Mouse (Mus musculus) cortical plate, adult 2 months (tissue): ENCODE measurements at regions not wholly inside any gene's neighbourhood (a gene's known extent, or its start where the extent isn't known, plus 50 kb on each side); places are given as distances from the start of the nearest gene placed in this dataset.

ENCODE experiments used
- H3K27ac ChIP-seq: fragments of 200-500 bp; 2 replicates; pipeline ENCODE4 v1.5.1; 2012; ENCODE audit warnings: low read length, control low read depth, inconsistent platforms; ENCODE audit not compliant: insufficient read depth
- H3K4me1 ChIP-seq: fragments of 200-500 bp; 2 replicates; pipeline ENCODE4 v1.6.1; 2011; ENCODE audit warnings: low read length; ENCODE audit not compliant: control insufficient read depth, insufficient read depth
- H3K4me3 ChIP-seq: fragments of 200-500 bp; 2 replicates; pipeline ENCODE4 v1.5.1; 2011; ENCODE audit warnings: mild to moderate bottlenecking, low read length, control low read depth; ENCODE audit not compliant: insufficient read depth
- CTCF ChIP-seq: fragments of 200-500 bp; IDR thresholded peaks from 2 replicates; pipeline ENCODE4 v1.5.1; 2011; ENCODE audit warnings: mild to moderate bottlenecking, control low read depth, low read length; ENCODE audit not compliant: insufficient read depth; ENCODE audit errors: extremely low read depth
- POLR2A ChIP-seq: fragments of 200-500 bp; IDR thresholded peaks from 2 replicates; pipeline ENCODE4 v1.6.1; 2011; ENCODE audit warnings: mild to moderate bottlenecking, low read length, control low read depth; ENCODE audit not compliant: insufficient read depth; ENCODE audit errors: extremely low read depth

DNA sequence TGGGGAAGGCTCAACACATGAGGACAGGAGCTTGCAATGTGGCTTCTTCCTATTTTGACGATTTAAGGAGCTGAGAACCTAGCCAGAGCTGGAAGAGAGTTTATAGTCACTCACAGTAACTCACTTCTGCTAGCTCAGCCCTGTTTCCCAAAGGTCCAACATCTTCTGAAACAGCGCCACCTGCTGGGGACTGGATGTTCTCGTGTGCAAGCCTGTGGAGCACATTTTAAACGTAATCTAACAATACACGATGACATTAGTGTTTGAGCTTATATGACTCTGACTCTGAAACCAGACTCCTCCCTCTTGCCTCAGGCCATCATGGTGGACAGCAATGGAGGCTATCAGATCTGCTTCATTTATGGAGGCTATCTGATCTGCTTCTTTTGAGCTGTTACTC, 207.7 kb downstream of the Cxcl12 start:
- Histone ChIP-seq H3K27ac (no peak overlapping the region), H3K4me3 (no peak overlapping the region), H3K4me1 (no peaks in the 10 kb centered on the region)
- TF ChIP-seq POLR2A (no peak), CTCF (no peak)

DNA sequence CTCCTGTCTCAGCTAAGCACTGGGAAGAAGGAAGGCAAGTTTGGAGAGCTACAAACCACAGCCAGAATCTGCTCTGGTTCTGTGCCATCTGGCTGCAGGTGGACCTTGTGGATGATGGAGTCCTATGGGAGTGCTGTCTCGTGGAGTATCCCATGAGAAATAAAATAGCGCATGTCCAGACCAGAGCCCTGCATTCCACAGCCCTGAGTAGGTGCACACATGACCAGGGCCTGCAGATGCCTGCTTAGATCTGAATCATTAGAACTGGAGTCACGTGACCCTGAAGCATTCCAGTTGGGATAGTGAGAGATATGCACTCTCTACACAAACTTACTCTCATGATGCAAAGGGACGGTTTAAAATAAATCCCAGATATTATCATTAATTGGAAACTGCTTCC, 211.6 kb downstream of the Cxcl12 start:
- Histone ChIP-seq H3K27ac (no peak overlapping the region), H3K4me1 (no peaks in the 10 kb centered on the region), H3K4me3 (no peak overlapping the region)
- TF ChIP-seq CTCF (no peak), POLR2A (no peak)

- H3K27ac ChIP-seq: no peak overlapping the region
- H3K4me3 ChIP-seq: no peak overlapping the region
- no peak for TF ChIP-seq CTCF
- TF ChIP-seq POLR2A: no peak
- no peaks in the 10 kb centered on the region for H3K4me1 ChIP-seq
Measured at GRCm38 (mm10) chr6:117390233-117390848, 222.0 kb downstream of the Cxcl12 start.

GRCm38 (mm10) chr6:117393480-117393879, 225.1 kb downstream of the Cxcl12 start:
- Histone ChIP-seq H3K4me3 (no peak overlapping the region), H3K27ac (no peak overlapping the region), H3K4me1 (no peaks in the 10 kb centered on the region)
- no peak for TF ChIP-seq CTCF
- TF ChIP-seq POLR2A: no peak

- Histone ChIP-seq H3K4me1 (no peaks in the 10 kb centered on the region), H3K4me3 (no peak overlapping the region), H3K27ac (no peak overlapping the region)
- TF ChIP-seq CTCF (no peak), POLR2A (no peak)
Measured at GRCm38 (mm10) chr6:117405589-117406311, 237.4 kb downstream of the Cxcl12 start.

GRCm38 (mm10) chr6:117406312-117406595, 237.9 kb downstream of the Cxcl12 start:
- Histone ChIP-seq H3K27ac (no peak overlapping the region), H3K4me3 (no peak overlapping the region), H3K4me1 (no peaks in the 10 kb centered on the region)
- TF ChIP-seq POLR2A (no peak), CTCF (no peak)

DNA sequence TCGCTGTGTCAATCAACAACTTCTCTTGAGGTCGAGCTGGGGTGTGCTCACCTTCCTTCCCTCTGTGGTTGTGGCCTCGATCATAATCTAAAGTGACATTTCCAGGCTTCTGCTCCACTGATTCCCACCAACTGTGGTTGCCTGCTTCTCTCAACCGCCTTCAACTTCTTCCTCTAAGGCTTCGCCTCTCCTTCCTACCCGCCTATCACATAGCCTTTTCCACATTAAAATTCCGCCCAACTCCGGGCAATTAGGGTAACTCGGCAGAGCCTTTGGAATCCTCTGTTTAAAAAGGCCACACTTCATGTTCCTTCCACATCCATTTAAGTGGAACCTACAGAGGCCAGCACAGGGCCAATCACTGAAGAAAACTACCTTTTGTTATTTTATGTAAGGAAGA, 238.4 kb downstream of the Cxcl12 start:
- H3K4me3 ChIP-seq: no peak overlapping the region
- H3K27ac ChIP-seq: no peak overlapping the region
- H3K4me1 ChIP-seq: no peaks in the 10 kb centered on the region
- no peak for TF ChIP-seq POLR2A
- TF ChIP-seq CTCF: no peak

DNA sequence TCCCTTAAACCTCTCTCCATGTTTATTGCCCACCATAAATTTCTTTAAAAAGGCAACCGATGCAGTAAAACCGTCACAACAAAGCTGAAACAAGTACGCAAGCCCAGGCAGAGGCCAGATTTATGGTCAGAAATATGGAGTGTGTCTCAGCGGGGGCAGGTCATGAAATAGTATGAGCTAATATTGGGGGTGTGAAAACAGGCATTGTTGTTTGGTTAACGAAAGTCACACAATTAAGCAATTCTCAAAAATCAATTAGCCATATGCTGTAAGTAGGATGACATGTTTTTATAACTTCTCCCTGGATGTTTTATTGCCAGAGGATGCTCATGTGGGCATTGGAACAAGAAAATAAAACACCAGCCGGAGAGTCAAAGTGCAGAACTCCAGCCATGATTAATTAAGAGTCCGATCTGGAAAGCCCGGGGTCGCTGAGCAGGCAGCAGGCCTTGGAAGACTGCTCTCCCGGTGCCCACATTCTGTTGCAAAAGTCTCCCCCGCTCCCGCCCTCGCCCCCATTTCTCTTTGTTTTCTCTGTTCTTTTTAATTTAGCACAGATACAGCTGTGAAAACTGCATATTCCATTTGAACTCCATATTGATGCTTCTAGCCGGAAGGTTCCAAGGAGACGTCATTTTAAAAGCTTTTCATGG, 239.0 kb downstream of the Cxcl12 start:
- no peaks in the 10 kb centered on the region for H3K4me1 ChIP-seq
- no peak overlapping the region for H3K27ac ChIP-seq
- H3K4me3 ChIP-seq: no peak overlapping the region
- TF ChIP-seq CTCF (no peak), POLR2A (no peak)

DNA sequence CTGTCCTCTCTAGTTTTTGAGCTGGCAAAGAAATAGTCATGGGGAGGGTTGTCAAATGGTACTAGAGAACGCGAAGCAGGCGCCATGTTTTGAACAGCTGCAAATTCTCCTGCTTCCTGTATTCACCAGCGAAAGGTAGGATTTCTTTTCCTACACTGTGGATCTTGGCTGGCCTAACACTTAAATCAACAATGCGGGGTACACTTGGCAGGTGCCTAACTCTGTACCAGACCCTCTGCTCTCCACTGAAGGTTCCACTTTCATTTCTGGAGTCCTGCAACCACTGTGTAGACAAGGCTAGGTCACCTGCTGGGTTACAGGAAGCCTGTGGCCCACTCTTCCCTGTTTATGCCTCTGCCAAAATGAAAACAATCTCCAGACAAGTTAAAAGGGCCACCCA, 239.6 kb downstream of the Cxcl12 start:
- TF ChIP-seq CTCF: no peak
- no peak for TF ChIP-seq POLR2A
- H3K4me1 ChIP-seq: no peaks in the 10 kb centered on the region
- no peak overlapping the region for H3K27ac ChIP-seq
- H3K4me3 ChIP-seq: no peak overlapping the region
